Comparison of ENCODE assay signal across 8 mouse cellular contexts in the genomic region with DNA sequence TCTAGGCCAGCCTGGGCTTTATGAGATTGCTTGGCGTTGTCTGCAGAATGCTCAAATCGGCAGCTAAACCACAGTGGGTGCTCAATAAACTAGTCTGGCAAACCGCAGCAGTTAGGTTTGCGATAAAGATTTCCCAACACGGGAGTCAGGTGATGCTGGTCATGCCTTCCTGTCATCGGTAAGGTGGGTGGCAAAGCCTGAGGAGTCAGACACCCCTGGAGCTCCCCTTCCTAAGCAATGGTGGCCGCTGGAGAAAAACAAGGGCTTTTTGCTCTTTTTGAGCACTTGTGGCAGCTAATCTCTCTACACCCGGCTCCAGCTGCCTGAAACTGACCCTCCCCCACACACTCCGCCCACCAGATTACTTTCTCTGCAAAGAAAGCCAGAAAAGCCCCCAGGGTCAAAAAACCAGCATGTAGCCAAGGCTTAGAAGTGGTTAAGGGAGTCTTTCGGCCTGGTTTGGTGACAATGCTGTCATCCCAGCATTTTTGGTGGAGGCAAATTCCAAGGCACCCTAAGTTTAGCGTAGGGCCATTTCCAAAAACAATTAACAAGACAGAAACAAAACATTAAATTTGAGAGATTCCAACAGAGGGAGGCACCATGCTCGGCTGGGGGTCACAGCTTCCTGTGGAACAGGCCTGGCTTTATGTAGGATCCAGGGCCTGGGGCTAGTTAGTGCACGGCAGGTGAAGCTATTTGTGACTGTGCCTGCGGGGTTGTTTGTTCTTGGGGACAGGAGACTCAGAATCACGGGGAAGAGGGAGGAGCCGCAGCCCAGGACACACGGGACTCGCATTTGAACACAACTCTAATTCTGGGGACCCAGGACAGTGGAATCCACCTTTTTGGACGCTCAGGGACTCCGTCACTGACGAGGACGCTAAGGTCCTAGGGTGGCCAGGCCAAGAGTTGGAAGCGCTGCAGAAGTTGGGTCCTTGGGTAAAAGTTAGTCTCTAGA. TPM values are rescaled to one million over a fixed set of nuclear protein-coding genes. Genes with fewer than 3 reads are reported as not detected.
DNase-seq lines count a peak whose midpoint lies in the region; ATAC-seq and TF ChIP-seq lines count a peak whose summit lies in the region.

No protein-coding gene starts in this region.

- H3K4me1 ChIP-seq in embryonic facial prominence, embryonic 13.5 days: peaks cover 40% of the 10 kb centered on the region
- H3K4me1 ChIP-seq in limb, embryonic 14.5 days (ENCODE audit: control insufficient read depth, insufficient read depth, low read length): peaks cover 33% of the 10 kb centered on the region
- H3K4me1 ChIP-seq in midbrain, embryonic 13.5 days (replicated peaks): peaks cover 36% of the 10 kb centered on the region

- H3K9me3 ChIP-seq in embryonic facial prominence, embryonic 13.5 days: no peaks in the 10 kb centered on the region
- H3K9me3 ChIP-seq in limb, embryonic 14.5 days (ENCODE audit: control insufficient read depth, low read length): no peaks in the 10 kb centered on the region
- H3K9me3 ChIP-seq in midbrain, embryonic 13.5 days: no peaks in the 10 kb centered on the region

- WGBS in embryonic facial prominence, embryonic 13.5 days: 2% methylated on average over 23 of the region's 23 CpGs
- under 1% methylated on average over 23 of the region's 23 CpGs for WGBS in limb, embryonic 14.5 days
- 2% methylated on average over 23 of the region's 23 CpGs for WGBS in midbrain, embryonic 13.5 days

- H3K4me2 ChIP-seq in embryonic facial prominence, embryonic 13.5 days: peak overlapping the region; percentile 82
- H3K4me2 ChIP-seq in limb, embryonic 14.5 days (replicated peaks; ENCODE audit: low read depth, low read length, severe bottlenecking): peak overlapping the region; percentile 71
- H3K4me2 ChIP-seq in midbrain, embryonic 13.5 days (replicated peaks): peak overlapping the region; percentile 49

- H3K27me3 ChIP-seq in embryonic facial prominence, embryonic 13.5 days: no peaks in the 10 kb centered on the region
- no peaks in the 10 kb centered on the region for H3K27me3 ChIP-seq in limb, embryonic 14.5 days (ENCODE audit: control insufficient read depth, insufficient read depth, low read length)
- no peaks in the 10 kb centered on the region for H3K27me3 ChIP-seq in midbrain, embryonic 13.5 days

- H3K9ac ChIP-seq in embryonic facial prominence, embryonic 13.5 days: peak overlapping the region; percentile 80
- peak overlapping the region; percentile 68 for H3K9ac ChIP-seq in limb, embryonic 14.5 days (ENCODE audit: low read depth, low read length, severe bottlenecking)
- H3K9ac ChIP-seq in midbrain, embryonic 13.5 days (replicated peaks): peak overlapping the region; percentile 52

- DNase-seq in 416B (ENCODE audit: low read depth) (peak; percentile 84), MEL-GATA-1-ER (ENCODE audit: extremely low read depth, low read depth) (peak; percentile 30)
- DNase-seq in heart, postnatal 36 days: peak; percentile 60 to 67
- DNase-seq in limb, embryonic 14.5 days (ENCODE audit: low spot score): peak; percentile 83
- DNase-seq in thymus, postnatal 36 days: peak; percentile 41 to 53
- DNase-seq in c-Kit-positive CD71-positive TER-119-positive erythroid progenitor cells, embryonic 14.5 days (ENCODE audit: low spot score): no peak

- ATAC-seq in embryonic facial prominence, embryonic 13.5 days (ENCODE audit: insufficient number of reproducible peaks, insufficient read depth, low FRiP score, low TSS enrichment, low read depth): peak; percentile 2; the same call in 1 of the 2 replicates
- ATAC-seq in limb, embryonic 14.5 days (ENCODE audit: low FRiP score, low read depth): peak; percentile 16; the same call in 1 of the 2 replicates
- ATAC-seq in midbrain, embryonic 13.5 days: no peak

- H3K27ac ChIP-seq in embryonic facial prominence, embryonic 13.5 days: peak overlapping the region; percentile 96
- peak overlapping the region; percentile 92 for H3K27ac ChIP-seq in limb, embryonic 14.5 days (replicated peaks; ENCODE audit: low read depth, low read length)
- peak overlapping the region; percentile 64 for H3K27ac ChIP-seq in midbrain, embryonic 13.5 days

- no peak for TF ChIP-seq POLR2A in limb, embryonic 14.5 days (IDR thresholded peaks at IDR 0.05; ENCODE audit: borderline replicate concordance, extremely low read depth, insufficient read depth, insufficient read length)

- intact Hi-C loops in heart, postnatal 36 days (cut with DNase I): loop anchor here (1.0 to 5.0 kb wide), 2 partner anchors 12 to 293 kb away; a partner anchor contains a TSS

- H3K36me3 ChIP-seq in embryonic facial prominence, embryonic 13.5 days: peaks cover 25% of the 10 kb centered on the region
- peaks cover 25% of the 10 kb centered on the region for H3K36me3 ChIP-seq in limb, embryonic 14.5 days (ENCODE audit: control insufficient read depth, insufficient read depth, low read length)
- H3K36me3 ChIP-seq in midbrain, embryonic 13.5 days: peaks cover 5% of the 10 kb centered on the region; the same call in 1 of the 2 replicates

- peak overlapping the region; percentile 59 for H3K4me3 ChIP-seq in embryonic facial prominence, embryonic 13.5 days
- H3K4me3 ChIP-seq in limb, embryonic 14.5 days (replicated peaks; ENCODE audit: low read length): peak overlapping the region; percentile 57
- peak overlapping the region; percentile 30 for H3K4me3 ChIP-seq in midbrain, embryonic 13.5 days (replicated peaks)

RNA-seq across cellular contexts. Expression of a gene that starts 3.0 kb away (rescaled TPM):
- 65.8 and 83.2 TPM in 2 replicates for polyA plus RNA-seq in embryonic facial prominence, embryonic 13.5 days (2015; fragmentation: Nextera tagmentation; extraction: Ambion mirVana)
- 100 to 1,000 TPM; 183 to 206 TPM for total RNA-seq in heart, postnatal 36 days (2021)
- polyA plus RNA-seq in limb, embryonic 14.5 days (2012; rRNA removed): 41.0 and 44.1 TPM in 2 replicates
- polyA plus RNA-seq in limb, embryonic 14.5 days (2014; fragmentation: Nextera tagmentation; extraction: Ambion mirVana): 90.1 and 90.3 TPM in 2 replicates
- 14.8 and 16.7 TPM in 2 replicates for polyA plus RNA-seq in midbrain, embryonic 13.5 days (2015; fragmentation: Nextera tagmentation; extraction: Ambion mirVana)

RNA-seq across cellular contexts. Expression of a gene that starts 10.4 kb away (rescaled TPM):
- not detected in 2 replicates for polyA plus RNA-seq in embryonic facial prominence, embryonic 13.5 days (2015; fragmentation: Nextera tagmentation; extraction: Ambion mirVana)
- not detected for total RNA-seq in heart, postnatal 36 days (2021)
- polyA plus RNA-seq in limb, embryonic 14.5 days (2012; rRNA removed): not detected in 2 replicates
- polyA plus RNA-seq in limb, embryonic 14.5 days (2014; fragmentation: Nextera tagmentation; extraction: Ambion mirVana): not detected in 2 replicates
- not detected in 2 replicates for polyA plus RNA-seq in midbrain, embryonic 13.5 days (2015; fragmentation: Nextera tagmentation; extraction: Ambion mirVana)

RNA-seq across cellular contexts. Expression of a gene that starts 13.1 kb away (rescaled TPM):
- polyA plus RNA-seq in embryonic facial prominence, embryonic 13.5 days (2015; fragmentation: Nextera tagmentation; extraction: Ambion mirVana): 4.1 and 4.3 TPM in 2 replicates
- 1 to 10 TPM; 8.7 to 8.8 TPM for total RNA-seq in heart, postnatal 36 days (2021)
- 12.5 and 16.5 TPM in 2 replicates for polyA plus RNA-seq in limb, embryonic 14.5 days (2012; rRNA removed)
- polyA plus RNA-seq in limb, embryonic 14.5 days (2014; fragmentation: Nextera tagmentation; extraction: Ambion mirVana): 8.2 and 8.7 TPM in 2 replicates
- 1.0 and 1.3 TPM in 2 replicates for polyA plus RNA-seq in midbrain, embryonic 13.5 days (2015; fragmentation: Nextera tagmentation; extraction: Ambion mirVana)

RNA-seq across cellular contexts. Expression of a gene that starts 13.5 kb away (rescaled TPM):
- 135 and 143 TPM in 2 replicates for polyA plus RNA-seq in embryonic facial prominence, embryonic 13.5 days (2015; fragmentation: Nextera tagmentation; extraction: Ambion mirVana)
- 1 to 10 TPM; 2.8 to 3.3 TPM for total RNA-seq in heart, postnatal 36 days (2021)
- polyA plus RNA-seq in limb, embryonic 14.5 days (2012; rRNA removed): 105 and 116 TPM in 2 replicates
- polyA plus RNA-seq in limb, embryonic 14.5 days (2014; fragmentation: Nextera tagmentation; extraction: Ambion mirVana): 89.0 and 93.9 TPM in 2 replicates
- polyA plus RNA-seq in midbrain, embryonic 13.5 days (2015; fragmentation: Nextera tagmentation; extraction: Ambion mirVana): 59.9 and 62.8 TPM in 2 replicates

RNA-seq across cellular contexts. Expression of a gene that starts 33.0 kb away (rescaled TPM):
- 13.5 and 14.1 TPM in 2 replicates for polyA plus RNA-seq in embryonic facial prominence, embryonic 13.5 days (2015; fragmentation: Nextera tagmentation; extraction: Ambion mirVana)
- 100 to 1,000 TPM; 106 to 111 TPM for total RNA-seq in heart, postnatal 36 days (2021)
- 14.5 and 18.4 TPM in 2 replicates for polyA plus RNA-seq in limb, embryonic 14.5 days (2012; rRNA removed)
- 16.0 and 17.4 TPM in 2 replicates for polyA plus RNA-seq in limb, embryonic 14.5 days (2014; fragmentation: Nextera tagmentation; extraction: Ambion mirVana)
- polyA plus RNA-seq in midbrain, embryonic 13.5 days (2015; fragmentation: Nextera tagmentation; extraction: Ambion mirVana): 18.1 and 19.4 TPM in 2 replicates
